Mouse (Mus musculus): ENCODE results near the gene Pi16.

Pi16 gene

DNA sequence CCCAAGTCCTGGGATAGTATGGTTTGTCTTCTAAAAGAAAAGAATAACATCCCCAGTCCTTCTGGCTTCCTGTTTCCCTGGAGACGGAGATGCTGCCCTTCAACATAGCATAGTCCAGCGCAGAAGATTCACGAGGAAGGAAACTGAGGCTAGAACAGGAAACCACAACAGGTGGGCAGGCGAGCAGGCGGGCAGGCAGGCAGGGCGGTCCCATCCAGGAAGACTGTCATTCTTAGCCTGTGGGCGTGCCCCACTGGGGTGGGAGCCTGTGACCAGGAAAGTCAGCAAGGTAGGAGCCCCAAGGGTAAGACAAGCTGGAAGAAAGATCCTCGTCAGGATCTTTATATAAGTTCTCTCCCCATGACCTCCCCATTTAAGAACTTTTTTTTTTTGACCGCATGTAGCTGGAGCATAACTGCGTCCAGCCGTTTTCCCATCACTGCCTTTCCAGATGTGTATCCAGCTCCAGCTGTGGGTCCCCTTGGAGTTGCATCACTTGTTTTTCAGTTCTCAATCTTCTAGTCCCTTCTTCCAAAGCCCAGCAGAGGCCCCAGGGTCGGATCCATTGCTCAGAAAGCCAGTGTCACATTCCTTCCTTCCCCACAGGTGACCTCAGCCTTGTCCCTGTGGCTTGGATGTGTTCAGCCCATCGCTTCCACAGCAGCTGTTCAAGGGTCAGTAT is 13.0 kb upstream of the Pi16 start:
- DNase-seq (ENCODE audit: low spot score), result no peak

DNA sequence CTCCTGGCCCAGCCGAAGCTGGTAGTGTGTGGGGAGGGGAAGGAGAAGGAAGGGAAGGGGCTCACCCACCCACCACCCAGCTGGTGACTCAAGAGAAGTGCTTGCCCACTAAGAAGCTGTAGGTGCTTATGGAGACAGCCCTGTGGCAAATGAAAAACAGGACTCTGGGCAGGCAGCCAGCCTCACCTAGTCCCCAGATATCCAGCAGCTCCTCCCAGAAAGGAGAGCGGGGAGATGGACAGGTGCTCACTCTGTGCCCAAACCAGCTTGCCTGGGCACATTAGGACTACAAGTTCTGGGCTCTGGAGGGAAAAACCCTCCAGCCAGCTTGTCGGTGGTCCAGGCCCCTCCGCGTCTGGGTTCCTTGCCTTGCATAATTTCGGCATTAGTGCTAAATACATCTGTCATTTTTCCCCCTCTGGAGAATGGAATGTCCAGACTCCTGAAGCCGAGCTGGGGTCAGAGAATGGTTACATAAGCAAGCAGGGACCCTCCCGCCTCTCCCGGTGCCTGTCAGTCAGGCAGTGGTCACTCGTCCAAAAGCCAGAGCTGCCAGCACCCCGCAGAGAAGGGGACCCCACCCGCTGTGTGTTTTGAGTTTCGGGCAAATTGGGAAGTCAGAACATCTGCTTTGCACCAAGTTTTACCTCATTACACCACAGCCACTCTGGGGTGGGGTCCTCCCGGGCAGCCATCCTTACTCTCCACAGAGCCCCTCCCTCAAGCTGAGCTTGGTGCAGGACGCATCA is 12.2 kb upstream of the Pi16 start:
- no peak for DNase-seq (ENCODE audit: low spot score)

DNA sequence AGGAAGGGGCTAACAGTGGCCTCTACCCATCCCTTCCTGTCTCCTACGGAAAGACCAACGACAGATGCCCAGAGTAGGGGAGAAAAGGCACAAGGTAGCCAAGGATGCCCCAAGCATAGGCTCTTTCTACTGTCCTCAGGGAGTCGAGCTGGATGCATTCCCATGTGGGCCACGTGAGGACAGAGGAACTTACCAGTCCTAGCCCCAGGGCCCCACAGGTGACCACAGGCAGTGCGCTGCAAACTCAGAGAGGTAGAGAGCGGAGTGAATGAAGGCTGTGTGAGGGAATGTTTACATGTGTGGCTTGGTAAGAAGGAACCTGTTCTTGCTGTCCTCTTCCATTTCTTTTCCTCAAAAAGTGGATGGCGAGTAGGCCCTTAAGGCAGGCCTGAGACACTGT is 11.6 kb upstream of the Pi16 start:
- DNase-seq (ENCODE audit: low spot score), result no peak

DNA sequence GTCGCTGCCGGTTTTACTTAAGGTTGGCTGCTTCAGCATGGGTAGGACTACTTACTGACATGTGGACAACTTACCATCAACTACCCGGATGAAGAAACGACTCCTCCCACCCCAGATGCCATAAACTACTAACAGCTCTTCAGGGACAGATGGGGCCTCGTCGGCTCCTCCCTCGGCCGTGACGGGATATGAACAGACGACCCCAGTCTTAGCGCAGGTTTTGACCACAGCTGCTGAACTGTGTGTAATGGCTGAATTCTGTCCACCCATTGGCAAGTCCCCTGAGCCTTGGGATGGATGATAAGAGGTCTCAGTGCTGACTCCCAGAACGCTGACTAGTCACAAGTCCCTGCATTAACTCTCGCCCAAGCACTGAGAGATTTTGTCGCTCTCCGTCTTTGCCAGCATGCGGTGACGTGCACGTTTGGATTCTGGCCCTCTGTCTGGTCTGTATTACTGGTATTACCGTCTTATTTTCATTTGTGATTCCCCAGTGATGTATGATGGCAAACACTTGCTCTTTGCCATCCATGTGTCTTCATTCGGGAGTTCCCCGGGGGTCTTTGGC is 7.3 kb upstream of the Pi16 start:
- DNase-seq (ENCODE audit: low spot score), result no peak

DNA sequence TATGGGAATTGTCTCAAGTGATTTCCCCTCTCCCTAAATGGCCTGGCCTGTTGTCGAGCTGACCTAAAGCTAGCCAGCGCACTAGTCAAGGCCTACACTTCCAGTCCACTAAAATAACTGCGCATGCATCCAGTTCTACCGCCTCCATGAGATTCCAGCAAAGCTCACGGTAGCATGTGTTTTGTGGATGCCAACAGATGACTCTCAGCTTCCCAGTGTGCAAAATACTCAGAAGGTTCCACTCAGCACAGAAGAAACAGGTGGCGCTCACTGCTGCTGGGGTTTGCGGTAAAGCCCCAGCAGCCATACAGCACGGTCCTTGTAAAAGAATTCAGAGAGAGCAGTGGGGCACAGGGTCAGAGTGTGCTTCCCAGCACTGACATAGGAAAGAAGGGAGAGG is 5.9 kb upstream of the Pi16 start:
- DNase-seq (ENCODE audit: low spot score), result no peak

DNA sequence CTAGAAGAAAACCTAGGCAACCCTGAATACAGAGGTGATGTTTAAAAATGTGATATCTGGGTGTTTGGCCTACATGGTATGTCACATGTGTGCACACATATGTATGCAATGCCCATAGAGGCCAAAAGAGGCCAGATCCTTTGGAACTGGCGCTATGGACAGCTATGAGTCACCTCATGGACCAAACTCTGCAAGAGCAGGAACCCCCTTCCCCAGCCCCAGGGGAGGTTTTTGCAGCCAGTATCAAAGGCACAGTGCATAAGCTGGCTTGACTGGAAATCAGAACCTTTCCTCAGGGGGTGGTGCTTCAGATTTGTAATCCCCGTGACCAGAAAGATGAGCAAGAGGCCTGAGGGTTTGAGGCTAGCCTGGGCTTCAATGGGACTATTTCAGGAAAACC is 5.4 kb upstream of the Pi16 start:
- no peak for DNase-seq (ENCODE audit: low spot score)

- DNase-seq (ENCODE audit: low spot score), result no peak
Observed at GRCm38 (mm10) chr17:29313300-29313699, 4.2 kb upstream of the Pi16 start.

DNA sequence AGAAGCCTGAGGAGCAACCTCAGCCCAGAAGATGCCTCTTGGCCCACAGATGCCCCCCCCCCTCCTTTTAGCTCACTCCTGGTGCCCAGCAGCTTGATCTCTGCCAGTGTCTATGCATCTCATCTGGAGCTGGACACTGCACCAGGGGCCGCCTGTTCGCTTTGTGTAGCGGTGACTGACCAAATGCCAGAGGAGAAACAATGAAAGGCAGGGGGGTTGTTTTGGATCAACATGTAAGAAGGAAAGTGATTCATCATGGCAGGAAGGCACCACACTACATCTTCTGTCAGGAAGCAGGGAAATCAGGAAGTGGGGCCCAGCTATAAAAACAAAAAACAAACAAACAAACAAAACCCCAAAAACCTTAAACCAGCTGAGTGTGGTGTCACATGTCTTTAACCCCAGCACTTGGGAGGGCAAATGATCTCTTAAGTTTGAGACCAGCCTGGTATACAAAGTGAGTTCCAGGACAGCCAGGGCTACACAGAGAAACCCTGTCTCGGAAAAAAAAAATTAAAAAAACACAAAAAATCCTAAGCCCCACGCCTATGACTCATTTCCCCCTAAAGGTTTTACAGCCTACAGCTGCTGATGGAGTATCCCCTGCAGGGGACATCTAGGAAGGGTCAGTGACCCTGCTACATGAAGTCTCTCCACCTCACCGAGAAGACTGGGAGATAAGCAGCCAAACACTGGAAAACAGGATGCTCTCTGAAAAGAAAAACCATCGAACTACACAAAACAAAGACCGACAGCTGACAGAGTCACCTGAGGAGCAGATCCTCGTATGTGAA is 1.6 kb upstream of the Pi16 start:
- no peak for DNase-seq (ENCODE audit: low spot score)

DNA sequence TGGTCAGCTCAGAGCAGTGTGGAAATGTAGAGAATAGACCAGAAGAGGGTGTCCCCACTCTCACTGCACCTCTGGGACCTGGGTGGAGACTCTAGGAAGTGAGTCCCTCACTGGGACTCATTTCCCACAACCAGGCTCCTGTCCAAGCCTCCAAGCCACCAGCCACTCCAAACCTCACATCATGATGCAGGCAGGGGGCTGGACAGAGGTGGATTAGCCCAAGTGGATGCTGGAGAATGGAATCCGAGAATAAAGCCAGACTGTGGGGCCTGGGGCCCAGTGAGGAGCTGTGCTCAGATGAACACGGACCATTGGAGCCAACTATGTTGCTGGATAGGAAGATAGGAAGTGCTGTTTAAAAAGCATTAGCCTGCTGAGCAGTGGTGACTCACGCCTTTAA is 589 bp upstream of the Pi16 start:
- no peak for DNase-seq (ENCODE audit: low spot score)

GRCm38 (mm10) chr17:29318731-29319250 is 1.3 kb downstream of the Pi16 start:
- DNase-seq (ENCODE audit: low spot score), result no peak

GRCm38 (mm10) chr17:29319476-29319875 is 2.0 kb downstream of the Pi16 start:
- no peak for DNase-seq (ENCODE audit: low spot score)

GRCm38 (mm10) chr17:29319881-29320639 is 2.6 kb downstream of the Pi16 start:
- no peak for DNase-seq (ENCODE audit: low spot score)

DNA sequence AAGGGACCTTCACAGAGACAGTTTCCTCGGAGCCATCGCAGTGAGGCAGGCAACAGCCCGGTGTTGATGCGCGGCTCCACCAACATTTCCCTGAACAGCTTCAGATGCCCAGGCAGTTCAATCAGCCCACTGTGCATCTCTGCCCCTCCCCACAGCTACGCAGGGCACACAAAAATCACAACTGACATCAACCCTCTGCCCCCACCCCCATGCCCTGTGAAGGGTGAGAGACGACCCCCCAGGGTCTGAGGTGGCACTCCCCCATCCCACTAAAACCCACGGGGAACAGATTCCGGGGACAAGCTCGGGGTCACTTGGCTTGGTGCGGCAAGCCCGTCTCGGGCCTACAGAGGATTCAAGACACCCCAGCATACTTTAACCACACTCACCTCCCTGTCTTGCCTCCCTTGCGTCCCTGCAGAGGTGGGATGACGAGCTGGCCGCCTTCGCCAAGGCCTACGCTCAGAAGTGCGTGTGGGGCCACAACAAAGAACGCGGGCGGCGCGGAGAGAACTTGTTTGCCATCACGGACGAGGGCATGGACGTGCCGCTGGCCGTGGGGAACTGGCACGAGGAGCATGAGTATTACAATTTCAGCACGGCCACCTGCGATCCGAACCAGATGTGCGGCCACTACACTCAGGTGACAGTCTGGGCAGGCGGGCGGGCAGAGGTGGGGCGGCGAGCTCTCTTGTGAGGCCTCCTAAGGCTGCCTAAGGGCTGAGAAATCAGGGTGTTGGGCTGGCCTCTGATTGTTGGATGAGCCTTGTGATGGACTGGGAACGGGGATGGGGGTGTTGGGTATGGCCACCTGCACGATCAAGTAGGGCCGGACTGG is 4.5 kb downstream of the Pi16 start:
- no peak for DNase-seq (ENCODE audit: low spot score)

- no peak for DNase-seq (ENCODE audit: low spot score)
Observed at GRCm38 (mm10) chr17:29322603-29322962, 5.1 kb downstream of the Pi16 start.

- DNase-seq (ENCODE audit: low spot score), result no peak
Observed at GRCm38 (mm10) chr17:29323625-29324024, 6.1 kb downstream of the Pi16 start.

GRCm38 (mm10) chr17:29325831-29326230 is 8.4 kb downstream of the Pi16 start:
- no peak for DNase-seq (ENCODE audit: low spot score)

DNA sequence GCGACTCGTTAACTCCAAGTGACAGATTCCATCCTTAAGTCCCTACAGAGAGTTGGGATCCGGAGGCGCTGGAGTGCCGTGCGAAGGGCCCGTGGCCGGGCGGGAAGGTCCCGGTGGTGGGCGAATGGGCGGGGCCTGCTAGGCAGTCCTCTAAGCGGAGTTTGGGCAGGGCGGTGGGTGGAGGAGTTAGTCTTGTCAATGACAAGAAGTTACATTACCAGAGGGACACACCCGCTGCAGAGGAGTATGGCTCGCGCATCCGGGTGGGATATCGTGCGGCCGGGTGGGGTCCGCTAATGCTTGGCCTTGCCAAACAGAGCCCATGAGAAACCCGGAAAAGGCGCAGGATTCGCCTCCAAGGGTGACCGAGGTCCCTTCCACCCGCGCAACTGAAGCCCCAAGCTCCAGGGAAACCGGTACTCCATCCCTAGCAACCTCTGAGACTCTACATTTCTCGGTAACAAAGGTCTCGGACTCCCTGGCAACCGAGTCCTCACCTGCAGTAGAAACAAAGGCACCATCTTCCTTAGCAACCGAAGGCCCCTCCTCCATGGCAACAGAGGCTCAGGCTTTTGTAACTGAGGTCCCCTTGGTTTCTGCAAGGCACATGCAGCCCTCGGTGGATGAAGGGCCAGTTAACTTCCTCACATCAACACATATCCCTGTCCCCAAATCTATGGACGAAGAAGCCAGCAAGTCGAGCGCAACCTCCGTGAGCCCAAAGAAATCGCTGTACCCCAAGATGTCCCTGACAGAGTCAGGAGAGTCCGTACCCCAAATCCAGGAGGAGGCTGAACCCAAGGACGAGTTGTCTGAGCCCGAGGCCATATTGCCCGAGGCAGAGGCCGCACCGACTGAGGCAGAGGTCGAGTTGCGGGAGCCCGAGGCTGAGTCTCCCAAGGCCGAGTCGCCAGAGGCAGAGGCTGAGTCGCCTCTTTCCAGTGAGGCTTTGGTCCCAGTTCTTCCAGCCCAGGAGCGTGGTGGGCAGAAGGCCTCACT is 9.3 kb downstream of the Pi16 start:
- no peak for DNase-seq (ENCODE audit: low spot score)

DNA sequence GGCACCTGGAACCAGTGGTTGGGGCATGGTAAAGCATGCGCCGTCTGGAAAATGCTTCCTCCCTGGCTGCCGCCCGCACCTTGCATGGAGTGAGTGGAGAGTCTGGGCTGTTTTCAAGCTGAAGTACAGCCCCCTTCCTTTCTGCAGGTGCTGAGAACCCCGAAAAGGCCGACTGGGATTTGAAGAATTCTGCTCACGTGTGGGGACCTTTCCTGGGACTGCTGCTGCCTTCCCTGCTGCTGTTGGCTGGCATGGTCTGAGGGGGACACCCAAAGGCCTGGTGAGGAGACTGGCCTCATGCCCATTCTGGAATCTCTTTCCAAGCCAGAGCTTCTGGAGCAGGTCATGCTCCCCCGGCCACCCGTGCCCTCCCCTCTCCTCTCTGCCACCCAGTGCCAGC is 10.2 kb downstream of the Pi16 start:
- no peak for DNase-seq (ENCODE audit: low spot score)

DNA sequence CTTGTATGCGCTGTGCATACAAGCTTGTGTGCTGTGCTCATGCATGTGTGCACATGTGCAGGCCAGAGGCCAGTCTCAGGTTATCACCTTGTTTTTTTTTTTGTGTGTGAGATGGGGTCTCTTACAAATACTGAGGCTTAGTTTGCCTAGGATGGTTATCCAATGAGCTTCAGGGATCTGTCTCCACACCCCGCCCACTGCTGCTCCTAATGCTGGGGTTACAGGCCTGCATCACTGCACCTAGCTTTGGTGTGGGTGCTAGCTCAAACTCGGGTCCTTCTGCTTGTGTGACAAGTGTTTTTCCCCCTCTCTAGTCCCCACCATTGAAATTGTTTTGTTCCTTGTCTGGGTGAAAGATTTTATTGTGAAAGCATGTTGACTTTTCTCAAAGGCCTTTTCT is 12.7 kb downstream of the Pi16 start:
- no peak for DNase-seq (ENCODE audit: low spot score)

Measured in left cerebral cortex, adult 11 months (tissue).